Mouse (Mus musculus): ENCODE measurements at regions not wholly inside any gene's neighbourhood (a gene's known extent, or its start where the extent isn't known, plus 50 kb on each side); places are given as distances from the start of the nearest gene placed in this dataset.

DNA sequence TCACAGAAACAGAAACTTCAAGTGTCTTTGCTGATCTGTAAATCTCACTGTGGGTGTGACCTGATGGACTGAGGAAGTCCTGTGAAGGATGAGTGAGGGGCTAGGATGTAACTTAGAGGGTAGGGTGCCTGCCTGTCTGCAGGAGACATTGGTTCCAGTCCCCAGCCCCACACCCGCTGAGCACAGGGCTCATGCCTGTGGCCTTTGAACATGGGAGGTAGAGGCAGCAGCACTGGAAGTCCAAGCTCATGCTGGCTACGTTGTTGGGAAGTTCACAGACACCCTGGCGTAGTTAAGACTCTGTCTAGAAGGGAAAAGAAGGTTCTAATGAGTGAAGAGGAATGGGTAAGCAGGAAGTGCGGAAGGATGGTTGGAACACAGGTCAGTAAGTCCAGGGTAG lies 59.7 kb upstream of the Tgm3 start:
- no peak for DNase-seq

GRCm38 (mm10) chr2:129955260-129955691 lies 56.9 kb upstream of the Tgm3 start:
- DNase-seq = peak; percentile 58 to 65

- DNase-seq = no peak
These were observed 54.0 kb upstream of the Tgm3 start for GRCm38 (mm10) chr2:129958120-129958519.

GRCm38 (mm10) chr2:129960364-129960763 lies 51.8 kb upstream of the Tgm3 start:
- no peak for DNase-seq

DNA sequence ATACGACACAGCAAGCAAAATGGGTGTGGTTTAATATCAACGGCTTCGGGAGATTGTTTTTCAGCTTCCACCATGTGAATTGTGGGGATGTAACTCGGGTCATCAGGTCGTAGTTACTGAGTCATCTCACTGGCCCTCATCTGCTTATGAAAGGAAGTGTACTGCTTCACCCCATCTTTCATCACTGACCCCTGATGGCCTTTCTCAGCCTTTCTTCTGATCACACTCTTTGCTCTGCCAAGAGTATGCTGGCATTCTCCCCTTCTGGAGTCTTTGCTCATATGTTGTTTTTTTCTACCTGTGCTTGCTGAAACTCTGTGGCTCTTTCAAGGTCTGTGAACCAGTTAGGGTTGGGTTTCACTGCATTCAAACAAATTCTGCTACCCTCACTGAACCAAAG lies 50.6 kb upstream of the Tgm3 start:
- peak; percentile 14 to 18 for DNase-seq

All from adrenal gland, postnatal 36 days (tissue).